Mouse (Mus musculus): ENCODE data around the gene Ankrd7. TPM values are rescaled to one million over a fixed set of nuclear protein-coding genes. Genes with fewer than 3 reads are reported as not detected.

Ankrd7 gene
- not detected for polyA plus RNA-seq (2017; shearing (Covaris generic))

GRCm38 (mm10) chr6:18866018-18866417, at the start of gene Ankrd7:
Ankrd7 (plus strand) TSS chr6:18866318.

DNA sequence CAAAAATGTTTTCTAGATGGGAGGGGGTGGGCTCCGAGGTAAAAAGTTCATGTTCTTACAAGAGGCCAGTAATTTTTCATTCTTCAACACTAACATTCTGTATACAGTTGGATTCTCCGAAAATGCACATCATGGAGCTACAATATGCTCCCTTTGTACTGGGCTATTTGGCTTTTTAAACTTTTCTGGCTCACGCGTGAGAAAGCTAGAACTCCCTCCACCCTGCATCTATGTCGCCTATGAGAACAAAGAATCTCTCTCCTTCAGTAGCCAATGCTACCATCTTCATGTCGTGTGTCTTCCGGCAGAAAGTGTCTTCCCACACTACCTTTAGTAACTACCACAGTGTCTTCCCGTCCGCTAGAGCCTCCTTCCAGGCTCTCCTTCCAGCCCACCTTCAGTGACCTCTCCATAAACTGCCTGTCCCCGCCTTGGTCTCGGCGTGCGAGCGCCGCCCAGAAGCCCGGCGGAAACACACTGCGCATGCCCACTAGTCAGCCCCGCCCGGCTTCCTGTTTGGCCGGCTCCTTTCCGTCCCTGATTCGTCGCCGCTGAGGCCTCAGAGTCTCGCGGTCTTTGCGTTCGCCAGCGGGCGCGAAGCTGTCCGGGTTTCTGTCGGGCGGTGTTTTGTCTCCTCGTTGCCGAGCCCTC, 17.9 kb upstream of the Ankrd7 start, which contains the start of gene Lsm8:
Gene Lsm8, plus strand, starts transcription at position 529 of the 651 bp plus-strand sequence.

Other genes with a start within 250 kb of the Ankrd7 start
- gene Lsm8, start 17.7 kb upstream of the Ankrd7 start, polyA plus RNA-seq (2017; shearing (Covaris generic)): 118 TPM